Mouse (Mus musculus) lung, adult 2 months (tissue): ENCODE measurements at regions not wholly inside any gene's neighbourhood (a gene's known extent, or its start where the extent isn't known, plus 50 kb on each side); places are given as distances from the start of the nearest gene placed in this dataset.

ENCODE experiments used
- DNase-seq: peaks from one replicate; pipeline ENCODE4 v3.0.0; 2022
- H3K4me1 ChIP-seq: fragments of 200-500 bp; 2 replicates; pipeline ENCODE4 v1.6.1; 2011; ENCODE audit warnings: low read length; ENCODE audit not compliant: control insufficient read depth, insufficient read depth
- H3K4me3 ChIP-seq: fragments of 200-500 bp; replicated peaks from 2 replicates; pipeline ENCODE3; 2011; ENCODE audit warnings: low read depth, mild to moderate bottlenecking, control low read depth, low read length; ENCODE audit errors: extremely low read depth
- CTCF ChIP-seq: fragments of 200-500 bp; IDR thresholded peaks from 2 replicates; pipeline ENCODE4 v1.5.1; 2011; ENCODE audit warnings: mild to moderate bottlenecking, low read length, control low read depth; ENCODE audit not compliant: insufficient read depth
- POLR2A ChIP-seq: fragments of 200-500 bp; IDR thresholded peaks from 2 replicates; pipeline ENCODE4 v1.6.1; 2011; ENCODE audit warnings: low read depth, mild to moderate bottlenecking, control low read depth, low read length, borderline replicate concordance; ENCODE audit errors: extremely low read depth
- WGBS: fragments of 180-500 bp; shearing (Covaris S2); methylation state at CpG from one replicate; pipeline ENCODE4 v1.1.7; 2018; 5-methylcytosine and 5-hydroxymethylcytosine counted together

GRCm38 (mm10) chr3:133922200-133922599 lies 314.1 kb upstream of the Cxxc4 start:
- Histone ChIP-seq H3K4me1 (no peaks in the 10 kb centered on the region), H3K4me3 (no peak overlapping the region)
- TF ChIP-seq CTCF (no peak), POLR2A (no peak)
- no peak for DNase-seq

DNA sequence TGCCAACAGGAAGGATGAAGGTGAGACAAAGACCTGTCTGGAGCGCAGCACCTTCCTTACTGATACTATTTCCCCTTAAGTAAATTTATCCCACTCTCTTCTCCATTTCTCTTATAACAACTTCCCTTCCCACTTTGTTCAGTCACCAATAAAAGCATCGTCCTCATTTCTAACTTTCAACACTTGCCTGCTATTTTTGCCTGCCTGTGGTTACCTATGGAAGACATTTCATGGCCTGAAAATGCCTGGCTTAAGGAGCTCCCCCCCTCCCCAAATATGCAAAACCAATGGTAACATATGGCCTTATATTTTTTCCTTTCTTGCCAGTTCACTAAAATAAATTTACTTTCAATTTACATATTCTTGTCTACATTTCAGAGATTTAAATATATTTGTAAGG lies 271.0 kb upstream of the Cxxc4 start:
- TF ChIP-seq POLR2A (no peak), CTCF (no peak)
- Histone ChIP-seq H3K4me1 (no peaks in the 10 kb centered on the region), H3K4me3 (no peak overlapping the region)
- DNase-seq: no peak
- 68% methylated on average over 2 of the region's 2 CpGs for WGBS

DNA sequence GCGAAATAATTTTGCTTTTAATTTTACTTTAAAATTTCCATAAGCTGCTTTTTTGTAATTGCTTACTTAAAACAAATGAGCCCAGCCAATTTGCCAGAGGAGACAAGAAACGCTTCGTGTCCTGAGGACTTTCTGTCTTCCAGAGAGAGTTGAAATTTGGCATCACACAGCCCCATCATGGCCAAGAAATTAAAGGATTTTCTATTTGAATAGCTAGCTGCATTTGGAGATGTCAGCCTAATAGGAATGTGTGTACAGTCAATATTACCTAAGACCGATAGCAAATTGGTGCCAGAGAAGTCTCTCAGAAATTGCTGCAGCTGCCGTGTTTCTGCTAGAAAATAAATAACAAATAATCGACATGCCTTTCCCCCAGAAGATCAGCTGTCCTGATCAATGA lies 268.1 kb upstream of the Cxxc4 start:
- no peaks in the 10 kb centered on the region for H3K4me1 ChIP-seq
- no peak for TF ChIP-seq CTCF
- no peak for TF ChIP-seq POLR2A
- H3K4me3 ChIP-seq: no peak overlapping the region
- no peak for DNase-seq
- 65% methylated on average over 6 of the region's 6 CpGs for WGBS

DNA sequence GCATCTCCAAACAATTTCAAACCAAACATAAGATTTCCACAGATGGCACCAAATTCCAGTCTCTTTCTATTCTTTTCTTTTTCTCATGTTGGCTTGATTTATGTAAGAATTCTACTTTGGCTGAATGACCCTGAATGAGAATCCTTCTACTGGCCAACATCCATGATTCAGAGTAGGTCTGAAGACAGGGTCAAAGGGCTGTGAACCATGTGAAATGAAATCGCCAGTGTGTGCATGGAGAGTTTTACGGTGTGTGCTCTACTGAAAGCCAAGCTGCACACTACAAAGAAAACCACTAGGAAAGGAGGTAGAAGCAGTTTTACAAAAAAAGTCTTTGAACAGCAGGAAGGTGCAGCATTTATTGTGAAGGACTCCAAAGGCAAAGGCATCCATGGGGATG lies 263.5 kb upstream of the Cxxc4 start:
- WGBS: 74% methylated on average over 2 of the region's 2 CpGs
- TF ChIP-seq CTCF: no peak
- TF ChIP-seq POLR2A: no peak
- Histone ChIP-seq H3K4me3 (no peak overlapping the region), H3K4me1 (no peaks in the 10 kb centered on the region)
- DNase-seq: no peak

DNA sequence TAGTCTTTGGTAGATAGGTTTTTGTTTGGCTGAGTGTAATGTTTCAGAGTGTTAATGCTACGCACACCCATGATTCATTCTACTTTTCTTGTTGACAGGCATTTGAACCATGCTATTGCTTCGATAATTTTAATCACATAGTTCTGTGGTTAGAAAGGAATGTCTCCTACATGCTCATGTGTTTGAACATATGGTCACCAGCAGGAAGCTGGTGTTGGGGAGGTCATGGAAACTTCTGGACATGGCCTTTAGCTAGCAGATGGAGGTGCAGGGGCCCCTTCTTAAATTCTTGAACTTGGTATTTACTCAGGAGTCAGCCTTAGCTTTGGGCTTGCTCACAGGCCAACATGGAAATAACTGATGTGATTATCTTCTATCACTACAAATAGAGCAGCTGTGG lies 248.6 kb upstream of the Cxxc4 start:
- 75% methylated on average over 2 of the region's 2 CpGs for WGBS
- no peak for TF ChIP-seq POLR2A
- no peaks in the 10 kb centered on the region for H3K4me1 ChIP-seq
- no peak overlapping the region for H3K4me3 ChIP-seq
- no peak for DNase-seq

- no peak overlapping the region for H3K4me3 ChIP-seq
- no peak for TF ChIP-seq CTCF
- TF ChIP-seq POLR2A: no peak
- DNase-seq: no peak
- WGBS: 55% methylated on average over 2 of the region's 2 CpGs
- no peaks in the 10 kb centered on the region for H3K4me1 ChIP-seq
These were observed 242.3 kb upstream of the Cxxc4 start for GRCm38 (mm10) chr3:133993971-133994370.

- 84% methylated on average over 8 of the region's 8 CpGs for WGBS
- DNase-seq: no peak
These were observed 236.3 kb upstream of the Cxxc4 start for GRCm38 (mm10) chr3:133999965-134000364.

GRCm38 (mm10) chr3:134000595-134000994 lies 235.7 kb upstream of the Cxxc4 start:
- H3K4me3 ChIP-seq: no peak overlapping the region
- 88% methylated on average over 1 of the region's 1 CpGs for WGBS
- no peak for DNase-seq

More at GRCm38 (mm10) chr3:133999965-134000364, 236.3 kb upstream of the Cxxc4 start:
- Histone ChIP-seq H3K4me3 (no peak overlapping the region), H3K4me1 (no peaks in the 10 kb centered on the region)
- TF ChIP-seq POLR2A (no peak), CTCF (no peak)

DNA sequence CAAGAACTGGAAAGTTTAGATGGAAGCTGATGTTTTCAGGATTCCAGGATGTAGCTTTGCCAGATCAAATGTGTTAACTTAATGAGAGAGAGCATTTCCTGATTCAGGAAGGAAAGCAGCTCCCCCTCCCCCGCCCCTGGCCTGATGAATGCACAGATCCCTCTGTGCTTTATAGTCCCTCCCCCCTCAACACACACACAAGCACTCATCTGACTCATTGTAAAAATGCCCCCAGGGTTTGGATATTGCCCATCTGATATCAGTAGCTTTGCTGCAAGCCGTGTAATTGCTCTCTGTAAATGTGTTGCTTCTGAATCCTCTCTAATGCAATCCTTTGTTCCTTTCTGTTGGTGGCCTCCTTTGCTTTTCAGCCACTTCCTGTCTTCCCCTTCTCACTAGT lies 221.5 kb upstream of the Cxxc4 start:
- 44% methylated on average over 2 of the region's 2 CpGs for WGBS
- DNase-seq: no peak
- TF ChIP-seq POLR2A (no peak), CTCF (no peak)
- H3K4me3 ChIP-seq: no peak overlapping the region
- H3K4me1 ChIP-seq: no peaks in the 10 kb centered on the region

More at GRCm38 (mm10) chr3:134000595-134000994, 235.7 kb upstream of the Cxxc4 start:
- no peaks in the 10 kb centered on the region for H3K4me1 ChIP-seq
- TF ChIP-seq CTCF (no peak), POLR2A (no peak)

- H3K4me1 ChIP-seq: no peaks in the 10 kb centered on the region
- no peak overlapping the region for H3K4me3 ChIP-seq
- 93% methylated on average over 3 of the region's 3 CpGs for WGBS
- DNase-seq: no peak
- TF ChIP-seq POLR2A (no peak), CTCF (no peak)
These were observed 220.9 kb upstream of the Cxxc4 start for GRCm38 (mm10) chr3:134015412-134015811.

- Histone ChIP-seq H3K4me3 (no peak overlapping the region), H3K4me1 (no peaks in the 10 kb centered on the region)
- no peak for DNase-seq
- WGBS: 60% methylated on average over 5 of the region's 5 CpGs
- no peak for TF ChIP-seq POLR2A
- no peak for TF ChIP-seq CTCF
These were observed 202.4 kb upstream of the Cxxc4 start for GRCm38 (mm10) chr3:134033862-134034261.
